Mouse (Mus musculus): ENCODE data around the gene Ppan. TPM values are rescaled to one million over a fixed set of nuclear protein-coding genes. Genes with fewer than 3 reads are reported as not detected.

Ppan gene
- total RNA-seq, 1 experiment from 2014 or later, result 37.3 TPM

Small RNAs within 50 kb of the gene (microRNA-seq; reads per million reads assigned to microRNA genes)
- 0.36 to 0.69 reads per million in 2 experiments for gene Mir7081

Other genes with a start within 250 kb of the Ppan start
- 331 and 363 TPM in 2 replicates for gene Ubl5, start 245.3 kb upstream of the Ppan start, total RNA-seq (2021)
- gene Fbxl12, start 243.4 kb upstream of the Ppan start, total RNA-seq (2021), result 20.5 and 30.0 TPM in 2 replicates
- 21.6 and 24.8 TPM in 2 replicates for gene Pin1, start 236.1 kb upstream of the Ppan start, total RNA-seq (2021)
- 0.46 and 0.52 TPM in 2 replicates for gene Olfm2, start 141.8 kb upstream of the Ppan start, total RNA-seq (2021)
- 178 and 222 TPM in 2 replicates for gene Col5a3, start 73.1 kb upstream of the Ppan start, total RNA-seq (2021)
- not detected in 2 replicates for gene Rdh8, start 69.7 kb upstream of the Ppan start, total RNA-seq (2021)
- gene A230050P20Rik, start 19.5 kb upstream of the Ppan start, total RNA-seq (2021), result 22.5 and 33.4 TPM in 2 replicates
- gene Angptl6, start 8.4 kb upstream of the Ppan start, total RNA-seq (2021), result 2.9 and 3.7 TPM in 2 replicates
- gene Eif3g, start 10.4 kb downstream of the Ppan start, total RNA-seq (2021), result 143 and 150 TPM in 2 replicates
- gene Dnmt1, start 71.7 kb downstream of the Ppan start, total RNA-seq (2021), result 61.3 and 68.1 TPM in 2 replicates
- 16.2 and 16.9 TPM in 2 replicates for gene S1pr2, start 88.6 kb downstream of the Ppan start, total RNA-seq (2021)
- gene Mrpl4, start 114.6 kb downstream of the Ppan start, total RNA-seq (2021), result 113 and 122 TPM in 2 replicates
- gene Icam1, start 127.8 kb downstream of the Ppan start, total RNA-seq (2021), result 6.5 and 8.9 TPM in 2 replicates
- 1.6 and 1.9 TPM in 2 replicates for gene Icam4, start 141.2 kb downstream of the Ppan start, total RNA-seq (2021)
- 0.43 and 0.49 TPM in 2 replicates for gene Icam5, start 143.9 kb downstream of the Ppan start, total RNA-seq (2021)
- gene Zglp1, start 178.9 kb downstream of the Ppan start, total RNA-seq (2021), result not detected in 2 replicates
- gene Gm49373, start 184.9 kb downstream of the Ppan start, total RNA-seq (2021), result 0.52 TPM in 1 of 2 replicates, not detected in the other
- gene Fdx1l, start 185.4 kb downstream of the Ppan start, total RNA-seq (2021), result 32.4 and 36.5 TPM in 2 replicates
- gene Gm38431, start 203.8 kb downstream of the Ppan start, total RNA-seq (2021), result 2.5 and 9.4 TPM in 2 replicates
- gene Raver1, start 203.8 kb downstream of the Ppan start, total RNA-seq (2021), result 52.1 and 60.0 TPM in 2 replicates
- 17.7 and 22.4 TPM in 2 replicates for gene Tyk2, start 243.1 kb downstream of the Ppan start, total RNA-seq (2021)